Mouse (Mus musculus): ENCODE measurements around the gene Morc3. TPM values are rescaled to one million over a fixed set of nuclear protein-coding genes. Genes with fewer than 3 reads are reported as not detected.
A peak's percentile ranks its signal among the peaks of the same experiment; 100 is the strongest.

Gene Morc3
- polyA plus RNA-seq, 1 experiment: 6.1 TPM

DNA sequence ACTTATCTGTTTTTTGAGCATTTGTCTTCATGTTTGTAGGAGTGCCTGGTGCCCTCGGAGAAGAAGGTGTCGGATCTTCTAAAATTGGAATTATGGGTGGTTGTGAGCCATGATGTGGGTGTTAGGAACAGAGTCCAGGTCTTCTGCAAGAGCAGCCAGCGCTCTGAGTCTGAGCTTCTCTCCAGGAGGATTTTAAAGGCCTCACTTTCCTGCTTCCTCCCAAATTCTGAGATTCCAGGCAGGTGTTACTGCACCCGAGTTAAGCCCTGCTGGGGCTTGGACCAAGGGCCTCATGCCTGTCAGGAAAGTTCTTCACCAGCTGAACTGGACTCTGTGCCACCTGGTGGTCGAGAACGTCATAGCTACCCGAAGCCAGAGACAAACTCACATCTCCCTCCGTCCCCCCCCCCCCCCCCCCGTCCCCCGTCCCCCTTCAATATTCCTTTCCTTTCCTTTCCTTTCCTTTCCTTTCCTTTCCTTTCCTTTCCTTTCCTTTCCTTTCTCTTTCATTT, 83.5 kb downstream of the Morc3 start:
- no peak for DNase-seq (ENCODE audit: low read depth, low spot score)
- WGBS: 33% methylated on average over 10 of the region's 10 CpGs

DNA sequence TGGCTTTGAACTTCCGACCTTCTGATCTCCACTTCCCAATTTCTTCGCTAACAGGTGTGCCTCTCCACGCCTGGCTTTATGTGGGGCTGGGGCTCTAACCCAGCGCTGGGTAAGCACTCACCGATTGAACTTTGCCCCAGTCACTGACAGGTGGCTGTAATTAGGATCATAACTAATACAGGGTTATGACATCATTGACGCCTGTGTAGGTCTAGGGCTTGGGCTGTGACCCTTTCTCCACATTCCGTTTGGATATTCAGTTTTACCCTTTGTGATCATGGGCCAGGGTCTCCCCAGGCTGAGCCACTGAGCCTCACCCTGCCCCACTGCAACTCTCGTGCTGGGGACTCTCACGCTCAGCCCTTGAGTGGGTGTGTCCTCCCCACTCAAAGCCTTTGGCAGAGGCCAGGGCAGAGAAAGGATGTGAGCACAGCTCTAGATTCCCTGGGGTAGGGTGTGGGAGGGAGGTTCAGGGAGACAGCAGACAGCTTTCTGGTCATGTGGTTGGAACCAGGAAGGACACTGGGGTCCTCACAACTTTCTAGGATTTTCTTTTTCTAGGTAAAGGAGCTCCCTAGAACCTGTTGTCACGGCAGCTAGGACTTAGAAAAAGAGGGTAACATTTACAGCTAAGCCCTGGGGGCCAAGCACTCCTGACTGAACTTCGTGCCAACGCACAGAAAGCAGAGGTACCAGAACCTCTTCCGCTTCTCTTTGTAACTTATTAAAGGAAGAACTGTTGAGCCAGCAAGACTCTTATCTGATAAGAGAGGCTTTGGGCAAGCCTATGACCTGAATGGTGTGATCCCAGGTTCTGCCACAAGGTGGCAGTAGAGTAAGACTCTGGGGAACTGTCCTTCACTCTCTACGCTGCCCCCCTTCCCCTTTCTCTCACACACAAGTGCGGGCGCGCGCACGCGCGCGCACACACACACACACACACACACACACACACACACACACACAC, 86.1 kb downstream of the Morc3 start:
- WGBS: 12% methylated on average over 22 of the region's 22 CpGs
- DNase-seq (ENCODE audit: low read depth, low spot score): peak; percentile 87

DNA sequence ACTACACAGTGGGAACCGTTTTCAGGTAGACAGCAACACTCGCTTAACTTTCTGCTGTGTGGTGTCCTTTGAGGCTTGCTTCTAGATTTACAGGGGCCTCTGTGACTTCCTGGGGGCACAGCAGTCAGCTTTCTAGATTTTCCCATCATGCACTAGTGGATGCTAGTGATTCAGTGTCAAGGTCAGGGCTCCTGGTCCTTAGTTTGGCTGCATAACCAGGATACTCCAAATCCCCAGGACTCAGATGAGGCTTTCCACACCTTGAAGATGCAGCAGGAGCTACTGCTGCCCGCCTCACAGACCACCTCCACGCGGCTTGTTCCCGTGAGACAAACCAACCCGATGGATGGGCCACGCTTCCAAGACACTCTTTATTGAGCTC, 86.7 kb downstream of the Morc3 start:
- WGBS: 57% methylated on average over 8 of the region's 8 CpGs
- no peak for DNase-seq (ENCODE audit: low read depth, low spot score)

DNA sequence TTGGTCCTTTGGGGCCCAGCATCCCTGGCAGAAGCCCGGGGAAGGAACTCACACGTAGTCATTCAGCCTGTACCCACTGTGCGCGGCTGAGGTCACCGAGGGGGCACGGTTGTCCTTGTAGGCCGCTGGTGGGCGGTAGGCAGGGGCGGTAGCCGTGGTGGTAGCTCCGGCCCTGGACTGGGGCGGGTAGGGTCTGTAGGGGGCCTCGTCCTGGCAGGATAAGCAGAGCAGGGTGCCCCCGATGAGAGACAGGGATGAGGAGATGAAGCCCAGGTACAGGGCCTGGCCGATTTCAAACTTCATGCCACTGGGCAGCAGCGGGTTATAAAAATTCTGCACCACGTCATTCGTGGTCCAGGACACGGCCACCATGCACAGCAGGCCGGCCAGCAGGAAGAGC, 87.3 kb downstream of the Morc3 start:
- no peak for DNase-seq (ENCODE audit: low read depth, low spot score)
- WGBS: 87% methylated on average over 20 of the region's 20 CpGs

DNA sequence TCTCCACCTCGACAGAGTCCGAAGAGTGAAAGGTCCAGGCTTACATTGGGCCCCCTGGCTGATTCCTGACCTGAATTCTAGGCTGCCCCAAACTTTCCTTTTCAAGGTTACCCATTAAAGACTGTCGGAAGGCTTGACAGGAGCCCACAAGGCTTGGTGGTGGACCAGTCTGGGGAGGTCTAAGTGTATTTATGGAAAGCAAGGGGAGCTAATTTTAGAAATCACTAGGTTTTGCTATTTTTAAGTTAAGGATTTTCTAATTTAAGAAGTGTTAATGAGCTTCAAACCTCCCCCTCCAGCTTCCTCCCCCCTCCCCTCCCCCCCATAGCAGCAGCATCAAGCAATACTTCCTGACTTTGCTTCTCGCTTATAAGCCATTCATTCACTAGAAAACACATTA, 88.8 kb downstream of the Morc3 start:
- WGBS: 70% methylated on average over 4 of the region's 4 CpGs
- no peak for DNase-seq (ENCODE audit: low read depth, low spot score)

DNA sequence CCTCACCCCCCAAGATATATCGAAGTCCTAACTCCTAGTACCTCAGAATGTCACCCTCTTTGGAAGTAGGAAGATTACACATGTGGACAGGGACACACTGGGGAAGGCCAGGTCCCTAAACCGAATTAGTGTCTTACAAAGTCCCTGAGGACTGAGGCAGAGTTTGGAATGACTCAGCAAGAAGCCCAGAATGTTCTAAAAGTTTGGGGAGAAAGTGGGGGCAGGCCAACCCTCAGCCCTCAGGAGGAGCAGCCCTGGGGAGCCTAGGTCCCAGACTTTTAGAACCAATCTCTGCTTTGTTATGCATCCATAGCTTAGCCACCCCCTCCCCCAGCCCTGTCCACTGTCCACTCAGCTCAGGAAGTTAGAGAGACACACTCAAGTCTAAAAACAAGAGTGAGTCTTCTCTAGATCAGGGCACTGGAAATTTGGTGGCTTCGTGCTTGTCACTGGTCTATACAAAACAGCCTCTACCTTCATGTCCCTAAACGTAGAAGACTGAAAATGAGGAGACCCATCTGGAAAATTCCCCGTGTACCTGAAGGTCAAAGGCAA, 91.0 kb downstream of the Morc3 start:
- whole genome bisulfite sequencing: 67% methylated on average over 5 of the region's 5 CpGs
- no peak for DNase-seq (ENCODE audit: low read depth, low spot score)

DNA sequence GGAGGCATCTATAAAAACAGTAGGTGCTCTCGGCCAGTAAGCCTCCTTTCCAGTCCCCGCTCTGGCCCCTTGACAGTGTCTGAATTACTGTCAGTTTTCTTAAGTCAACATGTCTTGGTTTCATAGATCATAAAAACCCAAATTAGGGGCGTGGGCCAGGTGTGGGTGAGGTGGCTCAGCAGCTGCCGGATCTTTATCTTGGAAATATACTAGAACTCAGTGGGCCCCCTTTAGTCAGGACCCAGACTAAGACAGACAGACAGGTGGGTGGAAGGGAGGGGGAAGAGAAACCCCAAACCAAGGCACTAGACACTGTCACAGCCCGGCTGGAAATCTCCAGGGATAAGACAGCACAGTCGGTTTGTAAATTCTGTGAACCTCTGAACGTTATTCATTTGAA, 91.9 kb downstream of the Morc3 start:
- WGBS: 18% methylated on average over 7 of the region's 7 CpGs
- no peak for DNase-seq (ENCODE audit: low read depth, low spot score)

Other genes with a start within 250 kb of the Morc3 start
- gene Setd4, start 228.1 kb upstream of the Morc3 start, polyA plus RNA-seq (2012; rRNA removed): 4.4 and 7.1 TPM in 2 replicates
- gene Cbr1, start 226.3 kb upstream of the Morc3 start, polyA plus RNA-seq (2012; rRNA removed): 82.4 and 167 TPM in 2 replicates
- not detected in 2 replicates for gene Gm5678, start 204.0 kb upstream of the Morc3 start, polyA plus RNA-seq (2012; rRNA removed)
- 2.4 and 2.9 TPM in 2 replicates for gene Cbr3, start 148.9 kb upstream of the Morc3 start, polyA plus RNA-seq (2012; rRNA removed)
- 38.7 and 61.3 TPM in 2 replicates for gene Dop1b, start 120.2 kb upstream of the Morc3 start, polyA plus RNA-seq (2012; rRNA removed)
- gene Chaf1b, start 51.8 kb downstream of the Morc3 start, polyA plus RNA-seq (2012; rRNA removed): 10.2 and 12.9 TPM in 2 replicates
- gene Cldn14, start 176.7 kb downstream of the Morc3 start, polyA plus RNA-seq (2012; rRNA removed): 0.19 and 0.66 TPM in 2 replicates

Measured in large intestine, adult 2 months (tissue).